Mouse (Mus musculus) hematopoietic stem cell, adult 5-6 weeks (primary cell): ENCODE results near the gene Specc1. TPM values are rescaled to one million over a fixed set of nuclear protein-coding genes. Genes with fewer than 3 reads are reported as not detected.
"Not testable (repeated sequence)": the region's sequence is repeated elsewhere in the genome, so short reads cannot be mapped to it uniquely, and the experiment has no call there.

Experiments
- ATAC-seq, 2 experiments: fragments of 125-278 bp in 1 of 2; replicated peaks in 1 of 2; 2 replicates each; pipeline ENCODE4 v1.8.0; 2016 to 2017; ENCODE audit warnings: inconsistent platforms in 2 of 2, mild to moderate bottlenecking in 2 of 2, moderate number of reproducible peaks in 2 of 2, low read depth in 1 of 2, moderate TSS enrichment in 1 of 2; ENCODE audit not compliant: low FRiP score in 2 of 2, poor library complexity in 2 of 2, severe bottlenecking in 2 of 2, insufficient read depth in 1 of 2, low TSS enrichment in 1 of 2
- total RNA-seq: library from RNA; stranded (forward); fragments of 172-1452, 232-1000 nt; gene quantifications from 2 replicates; pipeline ENCODE4 v1.2.3, GENCODE M21; 2017

Specc1 gene
- total RNA-seq: 25.6 and 30.1 TPM in 2 replicates

GRCm38 (mm10) chr11:61956572-61957295, at the start of gene Specc1:
Gene Specc1, plus strand, starts transcription at chr11:61956763.
- ATAC-seq: peak; percentile 78 to 86

GRCm38 (mm10) chr11:61908315-61908714, 48.2 kb upstream of the Specc1 start:
- no peak for ATAC-seq

- ATAC-seq: no peak
Measured at GRCm38 (mm10) chr11:61919702-61920101, 36.9 kb upstream of the Specc1 start.

- no peak for ATAC-seq
Measured at GRCm38 (mm10) chr11:61923309-61923708, 33.3 kb upstream of the Specc1 start.

- peak in 1 of 2 experiments; percentile 22; a peak in 1 of 4 replicates for ATAC-seq
Measured at GRCm38 (mm10) chr11:61929323-61930097, 27.1 kb upstream of the Specc1 start.

- ATAC-seq: peak; percentile 68 to 90
Measured at GRCm38 (mm10) chr11:61930098-61930517, 26.5 kb upstream of the Specc1 start, which contains the start of gene Akap10. Gene Akap10, minus strand, starts transcription at chr11:61930252.

GRCm38 (mm10) chr11:61930640-61931586, 25.6 kb upstream of the Specc1 start:
- ATAC-seq: 0 out of 4 replicates have a peak, but pooled peaks of 1 of the 2 experiments have one; percentile 3

- no peak for ATAC-seq
Measured at GRCm38 (mm10) chr11:61937761-61938160, 18.8 kb upstream of the Specc1 start.

GRCm38 (mm10) chr11:61942903-61943302, 13.7 kb upstream of the Specc1 start:
- peak; percentile 32 to 51; a peak in 3 of 4 replicates for ATAC-seq

- ATAC-seq: peak in 1 of 2 experiments; percentile 7; a peak in 1 of 4 replicates
Measured at GRCm38 (mm10) chr11:61944417-61944816, 12.1 kb upstream of the Specc1 start.

GRCm38 (mm10) chr11:61946608-61947007, 10.0 kb upstream of the Specc1 start:
- no peak for ATAC-seq

- no peak for ATAC-seq
Measured at GRCm38 (mm10) chr11:61949315-61949714, 7.2 kb upstream of the Specc1 start.

GRCm38 (mm10) chr11:61950632-61951031, 5.9 kb upstream of the Specc1 start:
- peak; percentile 27 to 86; a peak in 2 of 4 replicates for ATAC-seq

- no peak for ATAC-seq
Measured at GRCm38 (mm10) chr11:61955136-61955535, 1.4 kb upstream of the Specc1 start.

- no peak for ATAC-seq
Measured at GRCm38 (mm10) chr11:61955951-61956350, 612 bp upstream of the Specc1 start.

GRCm38 (mm10) chr11:61957296-61957813, 792 bp downstream of the Specc1 start:
- peak; percentile 12 to 30; a peak in 2 of 4 replicates for ATAC-seq

GRCm38 (mm10) chr11:61958706-61959105, 2.1 kb downstream of the Specc1 start:
- ATAC-seq: not testable (repeated sequence)
